Mouse (Mus musculus) cerebellum, postnatal 10 days (tissue): ENCODE measurements at regions not wholly inside any gene's neighbourhood (a gene's known extent, or its start where the extent isn't known, plus 50 kb on each side); places are given as distances from the start of the nearest gene placed in this dataset.

Source experiments
- DNase-seq, 2 experiments: peaks; one replicate each; pipeline ENCODE4 v3.0.0; 2021; ENCODE audit warnings: mixed read lengths in 2 of 2

DNA sequence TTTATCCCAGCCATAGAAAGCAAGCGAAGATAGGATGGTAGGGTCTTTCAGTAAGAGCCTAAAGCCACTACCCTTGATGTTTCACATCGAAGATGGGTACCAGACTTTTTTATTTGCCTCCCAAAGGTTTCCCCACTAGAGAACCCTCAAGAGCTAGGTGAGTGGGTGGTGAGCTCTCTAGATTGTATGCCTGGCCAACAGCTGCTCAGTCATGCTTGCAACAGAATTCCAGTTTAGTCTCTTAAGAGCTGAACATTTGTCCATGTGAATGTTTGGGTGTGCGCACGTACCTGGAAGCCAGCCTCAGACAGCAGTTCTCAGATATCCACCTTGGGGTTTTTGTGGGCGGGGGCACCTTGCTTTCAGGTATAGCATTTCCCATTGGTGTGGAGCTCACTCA, 218.5 kb downstream of the Suds3 start:
- no peak for DNase-seq

DNA sequence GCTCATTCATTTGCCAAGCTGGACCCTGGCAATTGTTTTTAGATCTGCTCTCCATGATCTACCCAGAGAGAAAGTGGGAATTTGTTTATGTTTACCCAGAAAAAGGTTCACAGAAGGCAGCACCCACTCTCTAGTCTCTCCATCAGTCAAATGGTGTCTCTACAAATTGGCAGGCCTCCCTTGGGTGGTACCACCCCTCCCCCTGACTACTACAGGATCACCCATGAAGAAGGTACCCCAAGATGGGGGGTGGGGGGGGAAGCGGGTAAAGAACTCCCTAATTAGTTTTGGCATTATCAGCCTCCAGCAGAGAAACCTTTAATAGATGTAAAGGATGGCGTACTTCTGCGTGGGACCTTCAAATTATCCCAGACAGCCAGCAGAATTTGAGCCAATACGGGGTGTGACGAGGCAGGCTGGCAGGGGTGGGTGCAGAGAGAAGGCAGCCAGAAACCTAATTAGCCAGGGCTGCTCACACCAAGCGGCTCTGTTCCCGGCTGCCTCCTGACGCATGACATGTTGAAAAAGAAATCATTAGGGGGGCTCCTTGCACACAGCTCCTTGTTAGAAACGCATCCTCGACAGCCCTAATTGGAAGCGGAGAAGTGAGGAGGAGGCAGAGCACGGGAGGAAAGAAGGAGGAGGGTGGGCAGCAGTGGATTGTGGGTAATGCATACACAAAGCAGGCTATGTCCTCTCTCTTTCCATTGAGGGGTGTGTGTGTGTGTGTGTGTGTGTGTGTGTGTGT, 220.7 kb downstream of the Suds3 start:
- DNase-seq = peak; percentile 81 to 86

DNA sequence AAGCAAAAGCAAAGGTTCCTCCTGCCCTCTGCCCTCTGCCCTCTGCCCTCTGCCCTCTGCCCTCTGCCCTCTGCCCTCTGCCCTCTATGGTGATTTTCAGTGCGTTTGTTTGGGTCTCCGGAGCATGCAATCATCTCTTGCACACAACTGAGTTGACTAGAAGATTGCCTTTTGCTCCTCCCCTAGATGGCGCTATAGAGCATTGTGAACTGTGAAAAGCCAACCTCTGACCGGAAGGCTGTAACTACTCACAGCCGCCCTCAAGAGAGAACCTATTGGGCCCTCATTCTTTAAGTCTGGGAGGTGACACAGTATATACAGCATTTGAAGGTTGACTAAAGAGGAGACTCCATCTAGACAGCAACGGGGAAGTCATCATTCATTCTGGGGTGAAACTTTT, 221.3 kb downstream of the Suds3 start:
- DNase-seq = peak; percentile 33 to 60

DNA sequence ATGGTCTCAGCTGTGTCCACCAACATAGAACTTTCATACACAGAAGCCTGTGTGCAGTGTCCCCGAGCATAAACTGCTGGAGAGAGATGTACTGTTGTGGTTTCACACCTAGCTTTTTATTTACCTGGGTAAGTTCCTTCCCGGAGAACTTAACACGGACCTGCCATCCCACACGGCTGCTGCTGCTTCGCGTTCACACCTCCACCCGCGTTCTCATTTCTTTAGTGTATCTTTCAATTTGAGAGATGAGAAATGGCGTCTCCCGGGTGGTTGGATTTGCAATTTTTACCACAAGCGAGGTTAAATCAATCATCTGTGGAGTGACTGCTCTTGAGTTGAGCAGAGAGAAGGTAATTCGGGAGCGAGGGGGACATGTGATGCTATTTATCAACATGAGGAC, 223.0 kb downstream of the Suds3 start:
- no peak for DNase-seq

DNA sequence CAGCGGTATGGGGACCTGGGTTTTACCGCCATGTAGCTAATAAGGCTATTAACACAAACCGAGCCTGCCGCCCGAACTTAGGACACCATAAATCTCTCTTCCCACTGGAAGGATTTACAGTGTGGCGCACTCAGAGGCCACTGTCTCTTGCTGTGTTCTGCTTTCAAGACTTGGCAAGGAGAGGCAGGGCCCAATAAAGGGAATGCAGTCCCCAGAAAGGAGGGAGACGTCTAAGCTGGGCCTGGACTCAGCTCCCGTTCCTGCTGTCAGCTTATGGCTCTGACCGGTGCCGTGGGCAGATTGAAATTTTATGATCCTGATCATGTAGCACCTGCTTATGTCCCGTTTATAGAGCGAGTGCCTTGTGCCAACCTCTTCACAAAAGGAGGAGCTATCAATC, 226.7 kb downstream of the Suds3 start:
- peak; percentile 32 to 38 for DNase-seq

DNA sequence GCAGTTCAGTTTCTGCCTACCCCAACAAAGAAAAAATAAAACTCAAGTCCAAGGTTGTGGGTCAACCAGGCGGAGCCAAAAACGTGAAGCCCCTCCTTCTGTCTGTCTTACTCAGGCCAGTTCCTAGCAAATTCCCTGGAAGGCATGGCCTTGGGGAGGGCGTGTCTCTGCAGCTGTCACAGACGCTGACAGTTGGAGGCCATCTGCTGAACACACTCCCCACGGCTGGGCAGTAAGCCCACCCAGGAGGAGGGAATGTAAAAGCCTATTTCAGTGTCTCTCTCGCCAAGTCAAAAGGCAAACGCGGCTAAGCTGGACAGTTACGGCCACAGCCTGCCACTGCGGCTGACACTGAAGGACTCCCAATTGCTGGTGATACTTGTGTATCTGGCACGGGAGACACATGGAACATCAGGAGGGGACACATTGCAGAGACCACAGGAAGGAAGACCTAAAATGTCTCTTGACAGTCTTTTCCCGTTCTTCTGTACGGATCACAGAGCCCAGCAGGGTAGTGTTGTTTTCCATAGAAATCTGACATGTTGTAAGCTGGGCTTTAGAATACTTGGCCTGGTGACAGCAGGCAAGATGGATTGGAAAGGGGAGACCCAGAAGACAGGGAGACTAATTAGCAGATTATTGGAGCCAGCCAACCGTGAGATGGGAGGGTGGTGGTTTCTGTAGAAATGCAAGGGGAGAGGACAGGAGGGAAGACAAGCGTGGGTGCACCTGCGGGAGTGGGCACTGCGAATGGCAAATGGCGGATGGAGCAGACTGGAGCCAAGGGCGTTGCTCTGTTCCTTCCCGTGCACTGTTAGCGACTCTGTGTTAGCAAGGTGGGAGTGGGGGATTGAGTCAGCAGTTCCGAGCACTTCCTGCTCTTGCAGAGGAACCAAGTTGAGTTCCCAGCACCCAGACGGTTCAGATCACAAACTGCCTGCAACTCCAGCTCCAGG, 229.5 kb downstream of the Suds3 start:
- peak; percentile 91 to 96 for DNase-seq

DNA sequence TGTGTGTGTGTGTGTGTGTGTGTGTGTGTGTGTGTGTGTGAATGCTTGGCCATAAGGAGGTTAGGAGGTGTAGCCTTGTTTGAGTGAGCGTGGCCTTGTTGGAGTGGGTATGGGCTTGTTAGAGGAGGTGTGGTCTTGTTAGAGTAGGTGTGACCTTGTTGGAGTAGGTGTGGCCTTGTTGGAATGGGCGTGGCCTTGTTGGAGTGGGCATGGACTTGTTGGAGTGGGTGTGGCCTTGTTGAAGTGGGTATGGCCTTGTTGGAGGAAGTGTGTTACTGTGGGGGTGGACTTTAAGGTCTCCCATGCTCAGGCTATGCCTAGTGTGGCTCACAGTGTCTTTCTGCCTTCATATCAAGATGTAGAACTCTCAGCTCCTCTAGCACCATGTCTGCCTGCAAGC, 236.2 kb downstream of the Suds3 start:
- DNase-seq = no peak

DNA sequence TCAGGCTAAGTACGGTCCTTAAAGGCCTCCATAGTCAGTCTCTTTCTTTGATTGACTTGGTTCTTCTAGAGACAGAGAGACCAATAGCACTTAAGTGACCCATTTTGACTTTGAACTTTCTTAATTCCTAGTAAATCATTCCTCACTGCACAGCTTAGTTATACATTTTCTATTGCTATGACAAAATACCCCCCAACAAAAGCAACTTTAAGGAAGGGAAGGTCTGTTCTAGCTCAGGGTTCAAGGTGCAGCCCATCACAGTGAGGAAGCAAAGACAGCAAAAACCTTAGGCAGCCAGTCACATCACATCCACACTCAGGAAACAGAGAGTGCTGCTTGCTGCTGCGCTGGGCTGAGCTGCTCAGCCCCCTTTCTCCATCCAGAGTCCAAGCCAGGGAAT, 241.0 kb downstream of the Suds3 start:
- DNase-seq = no peak

DNA sequence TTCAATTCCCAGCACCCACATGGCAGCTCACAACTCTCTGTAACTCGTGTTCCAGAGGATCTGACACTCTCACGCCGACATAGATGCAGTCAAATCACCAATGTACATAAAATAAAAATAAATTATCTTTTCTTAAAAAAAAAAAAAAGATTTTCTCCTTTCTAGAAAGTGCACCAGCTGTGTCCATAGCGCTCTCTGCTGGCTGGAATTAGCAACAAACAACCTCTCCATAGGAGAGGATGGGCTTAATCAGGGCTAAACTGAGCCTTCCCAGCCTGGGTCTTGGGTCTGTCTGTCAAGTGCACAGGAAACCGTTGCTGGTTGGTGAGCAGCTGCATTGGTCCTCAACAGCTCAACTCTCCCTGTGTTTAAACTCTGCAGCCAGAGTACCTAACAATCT, 247.8 kb downstream of the Suds3 start:
- DNase-seq = peak; percentile 28 to 32

DNA sequence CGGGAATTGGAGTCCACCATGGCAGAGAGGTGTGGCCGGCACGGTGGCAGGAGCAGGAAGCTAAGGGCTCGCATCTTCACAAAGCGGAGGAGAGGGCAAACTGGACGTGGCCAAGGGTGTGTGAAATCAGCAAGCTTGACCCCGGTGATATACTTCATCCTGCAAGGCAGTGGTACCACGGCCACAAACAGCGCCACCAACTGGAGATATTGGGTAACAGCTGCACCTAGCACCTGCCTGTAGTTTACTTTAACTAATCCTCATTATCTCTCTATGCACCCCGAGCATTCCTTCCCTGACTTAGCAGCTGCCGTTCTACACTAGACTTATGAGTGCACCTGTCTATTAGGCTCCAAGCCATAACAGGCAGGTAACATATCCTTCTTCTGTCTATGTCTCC, 251.6 kb downstream of the Suds3 start:
- no peak for DNase-seq

DNA sequence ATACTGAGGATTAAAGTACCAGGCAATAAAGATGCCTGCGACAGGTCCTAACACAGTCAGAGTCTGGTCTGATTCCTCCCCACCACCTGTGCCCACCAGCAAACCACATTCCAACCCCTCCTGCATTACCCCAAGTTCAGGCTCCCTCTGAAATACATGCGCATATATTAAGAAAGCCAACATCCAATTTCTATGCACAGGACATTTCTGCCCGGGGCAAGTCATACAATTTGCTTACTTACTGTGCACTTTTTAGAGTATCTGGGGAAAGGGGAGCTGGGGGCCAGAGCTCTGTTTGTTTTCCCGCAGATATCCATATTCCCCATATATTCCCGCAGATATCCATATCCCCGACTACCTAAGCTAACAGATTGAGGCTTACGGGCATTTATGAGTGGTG, 261.1 kb upstream of the Srrm4 start:
- DNase-seq = no peak

DNA sequence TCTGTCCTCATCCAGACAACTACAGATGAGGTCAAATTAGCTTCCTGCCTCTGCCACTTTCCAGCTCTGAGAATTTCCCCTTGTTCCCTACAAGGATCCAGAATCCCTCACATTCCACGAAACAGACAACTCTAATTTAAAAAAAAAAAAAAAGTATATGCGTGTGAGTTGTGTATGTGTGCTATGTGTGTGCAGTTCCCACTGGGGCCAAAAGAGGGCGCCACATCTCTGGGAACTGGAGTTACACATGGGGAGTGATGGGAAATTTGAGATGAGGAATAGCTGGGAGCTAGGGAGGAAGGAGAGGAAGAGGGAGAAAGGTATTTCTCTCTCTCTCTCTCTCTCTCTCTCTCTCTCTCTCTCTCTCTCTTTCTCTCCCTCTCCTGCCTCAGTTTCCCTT, 240.3 kb upstream of the Srrm4 start:
- DNase-seq = peak in 1 of 2 experiments; percentile 10

DNA sequence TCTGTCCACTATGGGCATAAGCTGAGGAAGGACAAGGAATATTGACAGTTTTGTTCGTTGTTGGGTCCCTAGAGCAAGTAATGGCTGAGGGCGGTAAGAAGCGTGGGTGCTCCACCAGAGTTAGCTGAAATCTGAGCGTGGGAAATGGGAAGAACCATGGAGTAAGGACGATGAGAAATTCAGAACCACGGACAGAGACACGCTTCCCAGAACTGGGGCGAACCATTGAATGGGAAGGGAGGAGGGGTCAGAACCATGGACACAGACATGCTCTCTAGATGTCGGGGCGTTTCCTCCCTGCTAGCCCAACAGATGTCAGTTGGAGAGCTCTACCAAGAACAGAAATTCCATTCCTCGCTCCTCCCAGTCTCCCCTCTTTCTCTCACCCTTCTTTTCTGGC, 238.2 kb upstream of the Srrm4 start:
- DNase-seq = no peak

DNA sequence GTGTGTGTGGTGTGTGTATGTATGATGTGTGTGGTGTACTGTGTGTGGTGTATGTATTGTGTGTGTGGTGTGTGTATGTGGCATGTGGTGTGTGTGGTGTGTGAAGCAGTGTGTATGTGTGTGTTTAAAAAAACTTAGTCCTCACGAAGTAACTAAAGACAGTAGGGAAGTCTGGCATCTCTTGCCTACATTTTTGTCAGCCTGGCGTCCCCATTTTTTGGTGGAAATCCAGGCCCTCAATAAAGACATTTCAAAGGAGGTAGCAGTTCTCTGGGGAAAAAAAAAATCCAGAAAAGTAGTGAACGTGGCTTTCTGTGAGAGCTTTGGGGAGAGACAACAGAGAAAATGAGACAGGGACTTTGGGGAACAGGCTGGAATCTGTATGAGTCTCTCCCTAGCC, 231.6 kb upstream of the Srrm4 start:
- no peak for DNase-seq

DNA sequence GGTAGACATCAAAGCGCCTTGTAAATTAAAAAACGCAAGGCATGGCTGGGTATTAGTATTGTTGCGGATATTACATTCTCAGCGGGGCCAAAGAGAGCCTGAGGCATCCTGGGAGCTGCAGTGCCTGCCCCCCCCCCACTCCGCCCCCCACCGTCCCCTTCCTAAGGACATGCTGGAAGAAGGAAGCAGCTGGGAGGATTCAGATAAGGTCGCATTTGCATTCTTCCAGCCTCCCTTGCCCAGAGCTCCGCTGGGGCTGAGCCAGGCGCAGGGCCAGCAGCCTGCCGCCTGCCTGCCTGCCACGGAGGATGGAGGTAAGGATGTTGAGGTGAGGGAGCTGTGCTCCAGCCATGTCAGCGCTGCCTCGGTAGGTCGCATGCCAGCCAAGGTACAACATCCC, 230.5 kb upstream of the Srrm4 start:
- peak; percentile 73 to 75 for DNase-seq

DNA sequence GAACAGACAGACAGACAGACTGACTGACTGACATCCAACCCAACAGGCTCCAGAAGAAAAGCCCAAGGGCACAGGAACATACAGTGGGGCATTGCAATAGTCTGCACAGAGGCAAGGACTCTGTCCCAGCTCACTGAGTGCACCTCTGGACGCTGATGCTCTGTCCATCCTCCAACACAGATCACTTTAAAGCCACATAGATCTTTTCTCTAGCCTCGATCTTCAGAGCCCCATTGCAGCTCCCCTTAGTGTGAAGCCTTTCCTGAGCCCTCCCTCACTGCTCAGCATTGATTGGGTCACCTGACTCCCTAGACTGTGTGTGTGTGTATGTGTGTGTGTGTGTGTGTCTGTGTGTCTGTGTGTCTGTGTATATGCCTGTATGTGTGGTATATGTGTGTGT, 218.2 kb upstream of the Srrm4 start:
- DNase-seq = no peak

DNA sequence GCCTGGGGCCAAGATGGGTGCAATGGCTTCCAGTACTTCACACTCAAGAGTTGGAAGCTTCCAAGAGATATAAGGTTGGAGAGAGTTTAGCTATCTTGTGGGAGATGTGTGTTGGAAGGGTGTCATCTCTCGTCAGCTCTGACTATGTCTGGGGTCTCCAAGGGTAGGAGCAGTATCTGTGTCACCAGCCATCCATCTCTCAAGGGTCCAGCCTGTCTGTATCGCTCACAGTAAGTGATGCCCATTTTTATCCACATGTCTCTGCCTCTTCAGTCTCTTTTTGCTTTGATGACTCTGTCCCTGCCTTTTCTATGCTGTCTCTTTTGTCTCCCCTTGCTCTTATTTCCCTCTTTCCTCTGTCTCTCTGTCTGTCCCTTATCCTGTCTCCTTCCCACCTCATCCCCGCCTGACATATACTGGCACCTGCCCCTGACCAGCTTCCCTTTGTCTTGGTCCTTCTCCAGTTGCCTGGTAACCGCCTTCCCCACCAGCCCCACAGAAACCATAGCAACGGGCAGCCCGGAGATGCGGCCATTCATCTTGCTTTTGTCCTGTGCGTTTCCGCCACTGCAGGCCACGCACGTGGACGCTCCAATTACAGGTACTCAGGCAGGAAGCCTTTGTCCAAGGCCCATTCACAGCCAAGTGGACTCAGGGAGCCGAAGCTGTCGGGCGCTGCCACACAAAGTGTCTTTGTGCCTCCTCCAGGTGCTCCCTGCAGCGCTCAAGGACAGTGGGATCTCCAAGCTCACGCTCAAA, 217.6 kb upstream of the Srrm4 start:
- DNase-seq = peak; percentile 81 to 83

DNA sequence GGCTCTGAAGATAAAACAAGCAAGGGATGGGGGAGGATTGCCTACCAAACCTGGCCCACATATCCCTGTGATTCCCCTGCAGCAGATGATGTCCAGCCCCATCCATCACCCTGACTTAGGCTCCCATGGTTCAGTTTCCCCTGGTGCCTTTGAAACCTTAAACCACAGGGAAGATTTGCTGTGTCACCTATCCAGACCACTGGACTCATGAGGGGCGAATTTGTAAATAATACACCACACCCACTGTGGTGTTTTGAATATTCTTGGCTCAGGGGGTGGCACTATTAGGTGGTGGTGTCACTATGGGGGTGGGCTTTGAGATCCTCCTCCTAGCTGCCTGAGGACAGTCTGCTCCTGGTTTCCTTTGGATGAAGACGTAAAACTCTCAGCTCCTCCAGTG, 205.8 kb upstream of the Srrm4 start:
- no peak for DNase-seq

DNA sequence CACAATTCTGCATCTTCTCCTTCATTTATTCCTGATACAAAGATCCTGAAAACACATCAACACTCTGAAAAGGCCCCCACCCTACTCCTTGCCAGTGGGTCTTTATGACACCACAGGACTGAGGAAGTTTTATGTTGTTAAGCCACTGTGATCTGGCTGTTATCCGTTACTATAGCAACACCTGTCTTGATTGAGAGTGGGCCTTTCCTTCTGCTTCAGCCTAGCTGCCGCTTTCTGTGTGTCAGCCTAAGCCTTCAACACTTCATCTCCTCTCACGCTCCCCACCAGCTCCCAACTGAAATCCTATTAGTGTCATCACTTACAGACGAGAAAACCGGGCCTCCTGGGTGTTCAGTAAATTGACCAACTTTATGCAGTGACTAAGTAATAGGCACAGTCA, 203.6 kb upstream of the Srrm4 start:
- no peak for DNase-seq

DNA sequence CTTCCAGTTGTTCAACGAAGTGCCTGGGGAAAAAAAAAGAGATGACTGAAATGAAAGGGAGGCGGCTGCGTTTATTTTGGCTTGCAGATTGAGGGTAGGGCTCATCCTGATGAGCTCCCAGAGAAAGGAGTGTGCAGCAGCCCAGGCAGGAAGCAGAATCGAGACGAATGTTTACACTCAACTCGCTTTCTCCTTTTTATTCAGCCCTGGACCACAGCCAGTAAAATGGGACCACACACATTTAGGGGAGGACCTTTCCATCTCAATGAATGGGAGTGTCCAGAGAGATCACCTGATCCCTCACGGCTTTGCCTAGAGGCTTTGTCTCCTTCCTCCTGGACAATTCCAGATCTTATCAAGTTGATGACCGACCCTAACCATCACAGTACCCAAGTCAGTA, 198.8 kb upstream of the Srrm4 start:
- DNase-seq = no peak

DNA sequence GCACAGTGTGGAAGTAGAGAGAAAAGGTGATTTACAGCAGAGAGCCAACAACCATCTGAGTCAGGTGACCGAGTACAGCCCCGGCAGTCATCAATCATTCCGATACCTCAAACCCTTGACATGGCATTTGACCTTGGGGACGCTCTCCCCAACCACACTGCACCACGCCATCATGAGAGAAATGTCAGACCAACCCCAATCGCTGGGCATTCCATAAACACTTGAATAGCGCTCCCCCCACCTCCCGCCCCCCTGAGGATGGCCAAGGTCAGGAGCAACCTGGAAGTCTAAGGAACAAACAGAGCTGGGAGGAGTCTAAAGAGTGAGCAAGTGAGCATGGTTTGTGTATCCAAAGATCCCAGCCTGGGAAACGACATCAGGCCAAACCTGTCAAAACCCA, 198.2 kb upstream of the Srrm4 start:
- DNase-seq = no peak

DNA sequence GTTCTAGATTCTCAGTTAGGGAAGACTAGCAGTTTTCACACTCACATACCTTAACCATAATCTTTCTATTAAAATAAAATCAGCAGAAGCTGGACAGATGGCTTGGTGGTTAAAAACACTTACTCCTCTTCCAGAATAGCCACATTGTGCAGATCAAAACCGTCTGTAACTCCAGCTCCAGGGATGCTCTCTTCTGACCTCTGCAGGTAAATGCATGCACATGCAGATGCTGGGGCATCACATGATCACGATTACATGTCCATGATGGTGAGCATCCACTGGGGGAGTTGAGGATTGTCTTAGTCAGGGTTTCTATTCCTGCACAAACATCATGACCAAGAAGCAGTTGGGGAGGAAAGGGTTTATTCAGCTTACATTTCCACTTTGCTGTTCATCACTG, 184.8 kb upstream of the Srrm4 start:
- peak; percentile 29 to 36 for DNase-seq

DNA sequence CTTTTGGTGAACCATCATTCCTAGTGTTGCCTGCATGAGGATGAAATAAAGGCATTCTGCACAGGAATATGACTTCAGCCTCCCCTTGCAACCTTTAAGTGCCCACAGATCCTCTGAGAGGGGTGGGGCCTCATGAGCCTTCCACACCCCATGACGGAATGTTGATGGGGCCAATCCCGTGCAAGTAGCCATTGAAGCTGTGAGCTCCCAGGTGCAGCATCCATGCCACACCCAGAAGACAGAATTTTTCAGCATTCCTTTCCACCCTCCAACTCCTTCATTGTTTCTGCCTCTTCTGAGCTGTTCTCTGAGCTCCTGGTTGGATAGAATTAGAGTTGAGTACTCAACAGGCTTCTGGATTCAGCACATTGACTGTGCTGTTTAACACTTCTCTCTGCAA, 174.6 kb upstream of the Srrm4 start:
- no peak for DNase-seq
